Comparison of ENCODE assay signal across 8 mouse cellular contexts in genomic region chr6:88759793-88760453, GRCm38 (mm10). TPM values are rescaled to one million over a fixed set of nuclear protein-coding genes. Genes with fewer than 3 reads are reported as not detected.
DNase-seq lines count a peak whose midpoint lies in the region; ATAC-seq lines count a peak whose summit lies in the region.

No protein-coding gene starts in this region.

- H3K9ac ChIP-seq in kidney, embryonic 16.5 days (replicated peaks; ENCODE audit: low read length), result no peak overlapping the region
- no peak overlapping the region for H3K9ac ChIP-seq in forebrain, embryonic 12.5 days
- 0 out of 2 replicates have a peak overlapping the region, but pooled peaks have one; percentile 18 for H3K9ac ChIP-seq in heart, embryonic 14.5 days (ENCODE audit: low read length)
- H3K9ac ChIP-seq in liver, embryonic 16.5 days (ENCODE audit: low read depth, low read length), result peak overlapping the region; percentile 71

- H3K36me3 ChIP-seq in kidney, embryonic 16.5 days (ENCODE audit: insufficient read depth, low read length), result no peaks in the 10 kb centered on the region
- H3K36me3 ChIP-seq in forebrain, embryonic 12.5 days (replicated peaks), result no peaks in the 10 kb centered on the region
- H3K36me3 ChIP-seq in heart, embryonic 14.5 days (ENCODE audit: control insufficient read depth, insufficient read depth, low read length), result no peaks in the 10 kb centered on the region
- peaks cover 4% of the 10 kb centered on the region; the same call in 1 of the 2 replicates for H3K36me3 ChIP-seq in liver, embryonic 16.5 days (ENCODE audit: control insufficient read depth, insufficient read depth)

- H3K4me3 ChIP-seq in kidney, embryonic 16.5 days (ENCODE audit: low read length), result no peak overlapping the region
- H3K4me3 ChIP-seq in forebrain, embryonic 12.5 days (replicated peaks), result no peak overlapping the region
- H3K4me3 ChIP-seq in heart, embryonic 14.5 days (ENCODE audit: control insufficient read depth in 1 of 2, insufficient read depth in 1 of 2, low read depth in 1 of 2, low read length in 2 of 2), result no peak overlapping the region
- H3K4me3 ChIP-seq in liver, embryonic 16.5 days (ENCODE audit: low read depth, low read length), result peak overlapping the region; percentile 48

- H3K9me3 ChIP-seq in kidney, embryonic 16.5 days (ENCODE audit: low read length), result no peaks in the 10 kb centered on the region
- H3K9me3 ChIP-seq in forebrain, embryonic 12.5 days, result no peaks in the 10 kb centered on the region
- H3K9me3 ChIP-seq in heart, embryonic 14.5 days (ENCODE audit: control insufficient read depth, low read length), result no peaks in the 10 kb centered on the region
- no peaks in the 10 kb centered on the region for H3K9me3 ChIP-seq in liver, embryonic 16.5 days (replicated peaks; ENCODE audit: control insufficient read depth, low read length)

- no peak overlapping the region for H3K4me2 ChIP-seq in kidney, embryonic 16.5 days (replicated peaks; ENCODE audit: low read depth, low read length)
- H3K4me2 ChIP-seq in forebrain, embryonic 12.5 days, result no peak overlapping the region
- peak overlapping the region; percentile 22; the same call in 1 of the 2 replicates for H3K4me2 ChIP-seq in heart, embryonic 14.5 days (ENCODE audit: low read length)
- H3K4me2 ChIP-seq in liver, embryonic 16.5 days (ENCODE audit: low read depth, low read length), result peak overlapping the region; percentile 78

- no peak for ATAC-seq in kidney, embryonic 16.5 days (ENCODE audit: low FRiP score, low TSS enrichment)
- ATAC-seq in forebrain, embryonic 12.5 days (ENCODE audit: low FRiP score), result peak; percentile 78
- ATAC-seq in heart, embryonic 14.5 days (ENCODE audit: insufficient number of reproducible peaks, insufficient read depth, low FRiP score, low read depth), result peak; percentile 62
- ATAC-seq in liver, embryonic 16.5 days (ENCODE audit: low read depth), result peak; percentile 81

- WGBS in kidney, embryonic 16.5 days, result 52% methylated on average over 17 of the region's 17 CpGs
- WGBS in forebrain, embryonic 12.5 days, result 68% methylated on average over 17 of the region's 17 CpGs
- 34% methylated on average over 17 of the region's 17 CpGs for WGBS in heart, embryonic 14.5 days
- 45% methylated on average over 17 of the region's 17 CpGs for WGBS in liver, embryonic 16.5 days (ENCODE audit: insufficient replicate concordance)

- no peaks in the 10 kb centered on the region for H3K27me3 ChIP-seq in kidney, embryonic 16.5 days (ENCODE audit: insufficient read depth, low read length)
- H3K27me3 ChIP-seq in forebrain, embryonic 12.5 days, result no peaks in the 10 kb centered on the region
- H3K27me3 ChIP-seq in heart, embryonic 14.5 days (ENCODE audit: control insufficient read depth, insufficient read depth, low read length), result no peaks in the 10 kb centered on the region
- no peaks in the 10 kb centered on the region for H3K27me3 ChIP-seq in liver, embryonic 16.5 days (ENCODE audit: control insufficient read depth, insufficient read depth, low read depth, low read length)

- DNase-seq in kidney, adult 11 months, result peak; percentile 41
- peak; percentile 62 to 75 for DNase-seq in kidney, postnatal 36 days
- peak; percentile 85 for DNase-seq in retina, postnatal 1 day
- peak; percentile 83 to 89 for DNase-seq in urinary bladder, postnatal 4 days (ENCODE audit: low spot score in 2 of 2)

- no peak overlapping the region; the same call in 1 of the 2 replicates for H3K27ac ChIP-seq in kidney, embryonic 16.5 days (ENCODE audit: low read length)
- H3K27ac ChIP-seq in forebrain, embryonic 12.5 days, result peak overlapping the region; percentile 65
- H3K27ac ChIP-seq in heart, embryonic 14.5 days (replicated peaks in 1 of 2; ENCODE audit: control insufficient read depth in 1 of 2, insufficient read depth in 1 of 2, low read depth in 2 of 2, low read length in 2 of 2), result peak overlapping the region; percentile 3 to 26; a peak in 2 of 4 replicates
- peak overlapping the region; percentile 98 for H3K27ac ChIP-seq in liver, embryonic 16.5 days (ENCODE audit: low read length)

- peaks cover 31% of the 10 kb centered on the region for H3K4me1 ChIP-seq in kidney, embryonic 16.5 days (ENCODE audit: insufficient read depth, low read length)
- peaks cover 19% of the 10 kb centered on the region; the same call in 1 of the 2 replicates for H3K4me1 ChIP-seq in forebrain, embryonic 12.5 days
- H3K4me1 ChIP-seq in heart, embryonic 14.5 days (ENCODE audit: control insufficient read depth in 2 of 2, insufficient read depth in 2 of 2, low read length in 2 of 2), result peaks cover 42 to 51% of the 10 kb centered on the region in 2 experiments
- peaks cover 92% of the 10 kb centered on the region for H3K4me1 ChIP-seq in liver, embryonic 16.5 days (ENCODE audit: control insufficient read depth, low read depth, low read length)

RNA-seq across cellular contexts. Expression of gene Mgll, which starts 35.7 kb away (rescaled TPM):
- polyA plus RNA-seq in kidney, embryonic 16.5 days (2015; fragmentation: Nextera tagmentation; extraction: Ambion mirVana), result 40.2 and 48.0 TPM in 2 replicates
- polyA plus RNA-seq in forebrain, embryonic 12.5 days (2016; fragmentation: Nextera tagmentation; extraction: Ambion mirVana), result 3.5 and 5.5 TPM in 2 replicates
- polyA plus RNA-seq in heart, embryonic 14.5 days (2014; fragmentation: Nextera tagmentation; extraction: Ambion mirVana), result 25.9 and 28.7 TPM in 2 replicates
- 62.3 and 62.4 TPM in 2 replicates for polyA plus RNA-seq in liver, embryonic 16.5 days (2015; fragmentation: Nextera tagmentation; extraction: Ambion mirVana)

Comparison
In these comparisons a context has a peak if more than half of its experiments do, and no peak if none do; other contexts are left out.
1. H3K4me2 ChIP-seq: peak in heart, embryonic 14.5 days (single experiment) and liver, embryonic 16.5 days (single experiment); none in kidney, embryonic 16.5 days (single experiment) and forebrain, embryonic 12.5 days (single experiment).
2. H3K9ac ChIP-seq: peak in heart, embryonic 14.5 days (single experiment) and liver, embryonic 16.5 days (single experiment); none in kidney, embryonic 16.5 days (single experiment) and forebrain, embryonic 12.5 days (single experiment).
3. Peak in every context shown above with its lines, with median percentiles within 50 percentile points of each other: DNase-seq.